13 mouse cellular contexts compared by ENCODE assay signal in the genomic region with DNA sequence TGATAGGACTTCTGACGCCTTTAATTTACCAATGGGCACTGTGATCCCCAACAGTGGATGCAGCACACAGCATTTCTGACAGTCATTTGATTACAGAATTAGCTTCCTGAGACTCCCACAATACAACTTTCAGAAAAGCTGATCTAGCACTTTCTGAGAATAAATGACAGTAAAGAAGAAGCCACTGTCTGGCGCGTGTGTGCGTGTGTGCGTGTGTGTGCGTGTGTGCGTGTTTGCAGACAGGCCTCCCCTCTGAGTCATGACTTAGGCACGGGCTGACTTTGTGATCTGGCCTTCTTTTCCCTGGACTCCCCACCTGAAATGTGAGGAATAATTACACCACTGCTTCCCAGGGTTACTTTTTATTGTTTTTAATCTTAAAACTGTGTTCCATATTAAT. TPM values are rescaled to one million over a fixed set of nuclear protein-coding genes. Genes with fewer than 3 reads are reported as not detected.
DNase-seq lines count a peak whose midpoint lies in the region; ATAC-seq and TF ChIP-seq lines count a peak whose summit lies in the region.
"Had no signal": no experiment of that assay in that cellular context is flagged by ENCODE, and none has a peak within 500 bp of the region (broad histone marks: within the 10 kb centered on the region; RNA-seq: fewer than 3 reads in every experiment).

No protein-coding gene starts in this region.

- no peak for ATAC-seq in midbrain, embryonic 14.5 days (ENCODE audit: low FRiP score, low TSS enrichment)
- ATAC-seq in embryonic facial prominence, embryonic 13.5 days (ENCODE audit: insufficient number of reproducible peaks, insufficient read depth, low FRiP score, low TSS enrichment, low read depth), result no peak
- no peak for ATAC-seq in liver, embryonic 14.5 days (ENCODE audit: insufficient read depth)
- no peak for ATAC-seq in megakaryocyte progenitor cell, adult 5-6 weeks (replicated peaks; ENCODE audit: poor library complexity)
- ATAC-seq: Patski had no signal

- no peak overlapping the region for H3K4me3 ChIP-seq in midbrain, embryonic 14.5 days (replicated peaks; ENCODE audit: low read depth, low read length)
- no peak overlapping the region for H3K4me3 ChIP-seq in midbrain, embryonic 10.5 days
- H3K4me3 ChIP-seq in embryonic facial prominence, embryonic 13.5 days, result no peak overlapping the region
- no peak overlapping the region for H3K4me3 ChIP-seq in liver, embryonic 14.5 days (ENCODE audit: insufficient read depth in 1 of 2, low read depth in 2 of 2, low read length in 2 of 2)

- TF ChIP-seq CTCF in liver, embryonic 14.5 days (IDR thresholded peaks at IDR 0.05; ENCODE audit: low read depth), result no peak

- no peak overlapping the region for H3K4me2 ChIP-seq in midbrain, embryonic 14.5 days (ENCODE audit: low read length)
- H3K4me2 ChIP-seq in embryonic facial prominence, embryonic 13.5 days, result peak overlapping the region; percentile 43; the same call in 1 of the 2 replicates
- H3K4me2 ChIP-seq in liver, embryonic 14.5 days (ENCODE audit: low read depth), result peak overlapping the region; percentile 50

- intact Hi-C loops in heart, postnatal 25 days (cut with DNase I), result no loop called here

- H3K27ac ChIP-seq in midbrain, embryonic 14.5 days (replicated peaks; ENCODE audit: low read depth, low read length), result no peak overlapping the region
- H3K27ac ChIP-seq in midbrain, embryonic 10.5 days (replicated peaks), result no peak overlapping the region
- peak overlapping the region; percentile 71; the same call in 1 of the 2 replicates for H3K27ac ChIP-seq in embryonic facial prominence, embryonic 13.5 days
- no peak overlapping the region for H3K27ac ChIP-seq in liver, embryonic 14.5 days

- no peak for TF ChIP-seq EP300 in liver, embryonic 14.5 days (IDR thresholded peaks at IDR 0.05; ENCODE audit: low read depth)

- H3K36me3 ChIP-seq in midbrain, embryonic 14.5 days (ENCODE audit: control insufficient read depth, insufficient read depth, low read length), result no peaks in the 10 kb centered on the region
- no peaks in the 10 kb centered on the region for H3K36me3 ChIP-seq in midbrain, embryonic 10.5 days
- H3K36me3 ChIP-seq in embryonic facial prominence, embryonic 13.5 days, result no peaks in the 10 kb centered on the region
- H3K36me3 ChIP-seq in liver, embryonic 14.5 days (replicated peaks; ENCODE audit: control insufficient read depth, insufficient read depth, low read depth), result no peaks in the 10 kb centered on the region

- no peaks in the 10 kb centered on the region for H3K9me3 ChIP-seq in midbrain, embryonic 14.5 days (ENCODE audit: control insufficient read depth, low read length)
- no peaks in the 10 kb centered on the region for H3K9me3 ChIP-seq in midbrain, embryonic 10.5 days (replicated peaks)
- H3K9me3 ChIP-seq in embryonic facial prominence, embryonic 13.5 days, result no peaks in the 10 kb centered on the region
- no peaks in the 10 kb centered on the region for H3K9me3 ChIP-seq in liver, embryonic 14.5 days (ENCODE audit: control insufficient read depth, low read length)

- peak; percentile 76 for DNase-seq in heart, adult 11 months
- DNase-seq in heart, postnatal 25 days (ENCODE audit: low spot score), result no peak
- DNase-seq in midbrain, embryonic 14.5 days, result peak; percentile 5
- DNase-seq in midbrain, embryonic 10.5 days (ENCODE audit: low spot score), result no peak
- no peak for DNase-seq in liver, embryonic 14.5 days (ENCODE audit: low read depth in 3 of 3, low spot score in 3 of 3)
- no peak for DNase-seq in right cerebral cortex, postnatal 36 days (ENCODE audit: low spot score in 2 of 2)
- DNase-seq: B cell, adult 2 months; lung, postnatal 36 days; right cerebral cortex, adult 18-20 months; thymus, postnatal 14 days had no signal

- 94% methylated on average over 8 of the region's 8 CpGs for WGBS in midbrain, embryonic 14.5 days
- WGBS in midbrain, embryonic 10.5 days, result 94% methylated on average over 8 of the region's 8 CpGs
- 76% methylated on average over 8 of the region's 8 CpGs for WGBS in embryonic facial prominence, embryonic 13.5 days
- 82% methylated on average over 8 of the region's 8 CpGs for WGBS in liver, embryonic 14.5 days (ENCODE audit: insufficient replicate concordance)

- H3K27me3 ChIP-seq in midbrain, embryonic 14.5 days (ENCODE audit: control insufficient read depth, insufficient read depth, low read length), result no peaks in the 10 kb centered on the region
- H3K27me3 ChIP-seq in midbrain, embryonic 10.5 days (ENCODE audit: low read depth, poor library complexity, severe bottlenecking), result 0 out of 2 replicates have a peak, but pooled peaks cover 8% of the 10 kb centered on the region
- H3K27me3 ChIP-seq in embryonic facial prominence, embryonic 13.5 days, result no peaks in the 10 kb centered on the region
- H3K27me3 ChIP-seq in liver, embryonic 14.5 days (ENCODE audit: control insufficient read depth, insufficient read depth, low read length), result no peaks in the 10 kb centered on the region
- H3K27me3 ChIP-seq: Patski had no signal

- H3K4me1 ChIP-seq in midbrain, embryonic 14.5 days (ENCODE audit: control insufficient read depth, insufficient read depth, low read length), result peaks cover 9% of the 10 kb centered on the region; the same call in 1 of the 2 replicates
- peaks cover 28% of the 10 kb centered on the region for H3K4me1 ChIP-seq in midbrain, embryonic 10.5 days
- peaks cover 42% of the 10 kb centered on the region for H3K4me1 ChIP-seq in embryonic facial prominence, embryonic 13.5 days
- H3K4me1 ChIP-seq in liver, embryonic 14.5 days (replicated peaks; ENCODE audit: control insufficient read depth in 2 of 2, insufficient read depth in 2 of 2, low read length in 1 of 2), result peaks cover 21 to 31% of the 10 kb centered on the region in 2 experiments

- no peak overlapping the region for H3K9ac ChIP-seq in midbrain, embryonic 14.5 days (replicated peaks; ENCODE audit: low read length)
- no peak overlapping the region for H3K9ac ChIP-seq in embryonic facial prominence, embryonic 13.5 days
- H3K9ac ChIP-seq in liver, embryonic 14.5 days (replicated peaks), result peak overlapping the region; percentile 13; the same call in 1 of the 2 replicates

RNA-seq across cellular contexts. Expression of gene Fbxw4, which starts 8.6 kb away (rescaled TPM):
- 10 to 100 TPM; 29.7 to 30.4 TPM for total RNA-seq in heart, postnatal 25 days (2021)
- 5.6 and 8.1 TPM in 2 replicates for polyA plus RNA-seq in midbrain, embryonic 14.5 days (2014; fragmentation: Nextera tagmentation; extraction: Ambion mirVana)
- polyA plus RNA-seq in midbrain, embryonic 10.5 days (2016; fragmentation: Nextera tagmentation; extraction: Ambion mirVana), result 3.3 and 3.9 TPM in 2 replicates
- polyA plus RNA-seq in embryonic facial prominence, embryonic 13.5 days (2015; fragmentation: Nextera tagmentation; extraction: Ambion mirVana), result 6.2 and 6.9 TPM in 2 replicates
- 14.5 and 18.9 TPM in 2 replicates for polyA plus RNA-seq in liver, embryonic 14.5 days (2012; rRNA removed)
- 2.5 and 3.1 TPM in 2 replicates for polyA plus RNA-seq in liver, embryonic 14.5 days (2014; fragmentation: Nextera tagmentation; extraction: Ambion mirVana)
- total RNA-seq in megakaryocyte progenitor cell, adult 5-6 weeks (2015), result 26.0 and 27.0 TPM in 2 replicates
- total RNA-seq in megakaryocyte progenitor cell, adult 5-6 weeks (2017), result 22.3 and 31.5 TPM in 2 replicates

Comparison
In these comparisons a context has a peak if more than half of its experiments do, and no peak if none do; other contexts are left out.
1. DNase-seq: peak in heart, adult 11 months (single experiment) and midbrain, embryonic 14.5 days (single experiment); none in heart, postnatal 25 days (single experiment), midbrain, embryonic 10.5 days (single experiment), liver, embryonic 14.5 days (0 of 3) and right cerebral cortex, postnatal 36 days (0 of 2).